Mouse (Mus musculus) kidney, postnatal 0 days (tissue): ENCODE measurements around the gene Mki67. TPM values are rescaled to one million over a fixed set of nuclear protein-coding genes. Genes with fewer than 3 reads are reported as not detected.
"Not testable (repeated sequence)": the region's sequence is repeated elsewhere in the genome, so short reads cannot be mapped to it uniquely, and the experiment has no call there.

Experiments used
- ATAC-seq: fragments of 200-750 bp; cut with Nextera tagmentation; replicated peaks from 2 replicates; pipeline ENCODE4 v1.8.0; 2017; ENCODE audit warnings: low read depth, moderate number of reproducible peaks, moderate TSS enrichment, moderate library complexity; ENCODE audit not compliant: low FRiP score
- DNase-seq: peaks from one replicate; pipeline ENCODE4 v3.0.0-alpha.2; 2016; ENCODE audit warnings: low spot score
- H3K27ac ChIP-seq: fragments of 300-500 bp; sonication (generic); 2 replicates; pipeline ENCODE4 v1.5.1; 2014; ENCODE audit warnings: mild to moderate bottlenecking
- H3K27me3 ChIP-seq: fragments of 300-500 bp; sonication (generic); 2 replicates; pipeline ENCODE4 v1.6.1; 2014; ENCODE audit warnings: low read length, mixed read lengths; ENCODE audit not compliant: insufficient read depth
- H3K36me3 ChIP-seq: fragments of 300-500 bp; sonication (generic); 2 replicates; pipeline ENCODE4 v1.6.1; 2014; ENCODE audit warnings: low read length, mixed read lengths; ENCODE audit not compliant: insufficient read depth
- H3K4me1 ChIP-seq: fragments of 300-500 bp; sonication (generic); replicated peaks from 2 replicates; pipeline ENCODE4 v1.6.1; 2014; ENCODE audit warnings: antibody characterized with exemption, low read length, mixed read lengths; ENCODE audit not compliant: insufficient read depth
- H3K4me2 ChIP-seq: fragments of 300-500 bp; sonication (generic); 2 replicates; pipeline ENCODE4 v1.6.1; 2014; ENCODE audit warnings: mild to moderate bottlenecking, low read length, moderate library complexity, mixed read lengths
- H3K4me3 ChIP-seq: fragments of 300-500 bp; sonication (generic); replicated peaks from 2 replicates; pipeline ENCODE4 v1.5.1; 2014; ENCODE audit warnings: low read depth, low read length
- H3K9ac ChIP-seq: fragments of 300-500 bp; sonication (generic); 2 replicates; pipeline ENCODE4 v1.6.1; 2014; ENCODE audit warnings: low read depth, low read length
- H3K9me3 ChIP-seq: fragments of 300-500 bp; sonication (generic); replicated peaks from 2 replicates; pipeline ENCODE4 v1.6.1; 2016; ENCODE audit warnings: low read length, inconsistent platforms, mixed read lengths
- CTCF ChIP-seq: IDR thresholded peaks from 2 replicates; pipeline ENCODE4 v1.5.1; 2016; ENCODE audit warnings: antibody characterized with exemption, low read depth, mild to moderate bottlenecking, moderate library complexity
- WGBS: fragments of 180-500 bp; shearing (Covaris S2); extraction: QIAGEN DNeasy Blood & Tissue Kit; methylation state at CpG from one replicate; pipeline ENCODE4 v1.1.7; 2014; 5-methylcytosine and 5-hydroxymethylcytosine counted together
- polyA plus RNA-seq: library from polyadenylated mRNA; unstranded; fragments of >200 nt; fragmentation: Nextera tagmentation; extraction: Ambion mirVana; gene quantifications from 2 replicates; pipeline ENCODE4 v1.2.1, GENCODE M21; 2015

Mki67 gene
- polyA plus RNA-seq, 1 experiment from 2014 or later = 15.4 TPM

DNA sequence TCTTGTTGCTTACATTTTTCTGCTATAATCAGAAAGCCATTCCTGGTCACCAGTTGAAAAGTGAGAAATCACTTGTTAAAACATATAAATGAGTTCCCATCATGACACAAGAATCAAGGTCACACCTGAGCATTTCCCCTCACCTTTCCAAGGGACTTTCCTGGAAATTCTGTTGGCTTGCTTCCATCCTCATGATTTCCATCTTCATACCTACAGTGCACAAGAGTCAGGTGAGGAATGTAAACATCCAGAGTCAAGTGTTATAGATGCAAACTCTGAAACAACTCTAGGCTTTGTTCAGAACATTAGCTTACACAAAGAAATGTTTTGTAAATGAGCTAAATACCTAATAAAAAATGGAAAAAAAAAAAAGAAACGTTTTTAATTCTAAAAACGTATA, 5.5 kb downstream of the Mki67 start:
- no peaks in the 10 kb centered on the region for H3K27me3 ChIP-seq
- H3K9ac ChIP-seq = no peak overlapping the region
- no peak for ATAC-seq
- H3K4me3 ChIP-seq = no peak overlapping the region
- H3K4me2 ChIP-seq = no peak overlapping the region
- no peak overlapping the region for H3K27ac ChIP-seq
- peaks cover 28% of the 10 kb centered on the region for H3K36me3 ChIP-seq
- 72% methylated on average over 2 of the region's 2 CpGs for WGBS
- TF ChIP-seq CTCF = no peak
- no peaks in the 10 kb centered on the region; the same call in 1 of the 2 replicates for H3K4me1 ChIP-seq
- DNase-seq = no peak
- H3K9me3 ChIP-seq = no peaks in the 10 kb centered on the region

DNA sequence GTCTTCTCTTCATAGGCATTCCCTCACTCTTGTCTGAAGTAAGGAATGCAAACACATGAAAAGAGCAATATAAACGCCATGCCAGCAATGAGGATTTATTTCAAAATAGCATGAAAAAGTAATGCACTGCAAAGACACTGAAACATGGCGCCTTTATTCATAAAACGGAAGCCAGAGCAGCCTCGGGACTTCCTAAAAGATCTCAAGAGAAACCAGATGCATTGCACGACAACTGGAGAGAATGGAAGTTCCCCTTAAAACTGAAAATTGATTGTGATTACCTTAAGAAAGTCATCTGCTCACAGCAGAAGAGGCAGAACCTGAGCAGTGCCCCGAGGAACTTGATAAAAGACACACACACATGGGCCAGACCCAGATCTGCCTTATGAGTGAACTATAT, 10.4 kb downstream of the Mki67 start:
- no peak overlapping the region for H3K27ac ChIP-seq
- DNase-seq = no peak
- no peak overlapping the region for H3K4me2 ChIP-seq
- no peaks in the 10 kb centered on the region for H3K4me1 ChIP-seq
- H3K36me3 ChIP-seq = peaks cover 55% of the 10 kb centered on the region
- no peak overlapping the region for H3K9ac ChIP-seq
- TF ChIP-seq CTCF = no peak
- no peaks in the 10 kb centered on the region for H3K27me3 ChIP-seq
- 95% methylated on average over 6 of the region's 6 CpGs for WGBS
- H3K4me3 ChIP-seq = no peak overlapping the region
- no peaks in the 10 kb centered on the region for H3K9me3 ChIP-seq
- no peak for ATAC-seq

DNA sequence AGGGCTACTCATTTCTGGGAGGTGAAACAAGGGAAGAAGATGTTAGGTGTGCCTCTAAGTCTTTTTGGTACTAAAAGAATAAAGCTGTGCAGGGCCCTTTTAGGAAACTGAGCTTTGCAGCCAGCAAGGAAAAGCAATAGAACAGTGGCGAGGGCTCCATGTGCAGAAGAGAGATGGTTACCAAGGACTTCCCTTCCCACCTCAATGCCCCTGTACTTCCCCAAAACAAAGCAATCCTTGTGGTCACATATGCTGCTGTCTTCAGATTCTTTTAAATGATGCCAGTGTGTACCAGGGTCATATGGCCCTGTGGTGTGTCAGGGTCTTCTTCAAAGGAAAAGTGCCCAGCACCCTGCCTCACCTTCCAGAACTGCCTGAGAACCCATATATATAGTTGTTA, 11.1 kb downstream of the Mki67 start:
- H3K9ac ChIP-seq = no peak overlapping the region
- no peaks in the 10 kb centered on the region for H3K9me3 ChIP-seq
- H3K27me3 ChIP-seq = no peaks in the 10 kb centered on the region
- H3K36me3 ChIP-seq = peaks cover 55% of the 10 kb centered on the region
- DNase-seq (no peak), ATAC-seq (no peak)
- H3K4me3 ChIP-seq = no peak overlapping the region
- no peaks in the 10 kb centered on the region for H3K4me1 ChIP-seq
- TF ChIP-seq CTCF = no peak
- no peak overlapping the region for H3K27ac ChIP-seq
- H3K4me2 ChIP-seq = no peak overlapping the region
- WGBS = 94% methylated on average over 1 of the region's 1 CpGs

DNA sequence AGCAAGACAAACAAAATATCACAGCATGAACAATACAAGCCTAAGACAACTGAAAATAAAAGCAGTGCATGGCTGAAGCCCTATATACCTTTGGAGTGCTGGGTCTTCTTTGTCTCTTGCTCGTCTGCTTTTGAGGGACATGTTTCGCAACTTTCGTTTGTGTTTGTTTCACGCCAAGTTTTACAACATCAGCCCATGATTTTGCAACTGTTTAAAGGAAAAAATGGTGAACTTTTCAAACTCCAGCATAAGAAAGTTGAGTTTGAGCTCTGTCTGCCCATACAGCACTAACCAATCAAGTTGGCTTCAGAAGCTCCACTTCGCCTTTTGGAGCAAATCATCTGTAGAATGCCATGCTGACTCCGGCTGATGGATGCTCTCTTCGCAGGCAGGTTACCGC, 11.9 kb downstream of the Mki67 start:
- no peaks in the 10 kb centered on the region for H3K9me3 ChIP-seq
- no peak overlapping the region for H3K27ac ChIP-seq
- no peak for TF ChIP-seq CTCF
- H3K27me3 ChIP-seq = no peaks in the 10 kb centered on the region
- H3K4me2 ChIP-seq = no peak overlapping the region
- WGBS = 97% methylated on average over 8 of the region's 8 CpGs
- H3K9ac ChIP-seq = no peak overlapping the region
- no peak for DNase-seq
- H3K4me1 ChIP-seq = no peaks in the 10 kb centered on the region
- no peak overlapping the region for H3K4me3 ChIP-seq
- no peak for ATAC-seq
- peaks cover 50% of the 10 kb centered on the region for H3K36me3 ChIP-seq

DNA sequence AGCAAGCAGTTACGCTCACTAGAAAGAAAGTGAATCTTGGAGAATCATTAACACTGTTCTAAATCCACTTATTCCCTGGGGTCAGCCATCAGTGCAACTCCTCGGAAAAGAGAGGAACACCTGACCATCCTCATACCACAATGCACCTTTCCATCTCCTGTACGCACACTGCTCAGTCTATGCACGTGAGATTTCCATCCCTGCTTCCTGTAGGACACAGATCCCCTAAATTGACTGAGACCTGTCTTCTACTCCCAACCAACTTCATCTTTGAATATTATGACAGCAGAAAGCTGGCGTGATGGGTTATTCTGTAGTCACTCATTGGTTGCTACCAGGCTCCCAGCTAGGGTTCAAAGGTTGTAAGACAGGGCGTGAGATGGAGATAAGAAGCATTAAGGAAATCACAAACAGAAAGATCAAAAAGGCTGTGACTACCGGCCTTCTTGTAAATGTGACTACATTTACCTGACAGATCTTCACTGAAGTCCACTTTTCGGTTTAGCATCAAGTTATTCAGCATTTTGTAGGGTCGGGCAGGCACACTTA, 12.5 kb downstream of the Mki67 start:
- WGBS = 92% methylated on average over 9 of the region's 9 CpGs

DNA sequence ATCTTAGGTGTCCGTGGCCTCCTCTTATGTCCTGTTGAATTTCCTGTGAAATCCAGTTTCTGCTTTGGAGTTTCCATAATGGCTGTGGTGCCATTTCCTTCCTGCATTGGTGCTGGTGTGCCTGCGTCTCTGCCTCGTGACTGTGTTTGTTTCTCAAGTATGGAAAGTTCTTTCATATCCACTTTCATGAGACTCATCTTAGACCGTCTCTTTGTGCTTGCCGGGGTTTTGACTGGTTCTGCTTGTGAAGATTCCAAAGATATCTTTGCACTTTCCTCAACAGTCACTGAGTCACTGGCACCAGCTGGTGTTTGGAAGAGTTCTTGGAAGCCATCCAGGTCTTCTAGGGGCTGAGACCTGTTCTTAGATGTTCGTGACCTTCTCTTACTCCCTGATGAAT, 16.8 kb downstream of the Mki67 start:
- H3K36me3 ChIP-seq = peaks cover 53% of the 10 kb centered on the region
- not testable (repeated sequence) for H3K9me3 ChIP-seq, DNase-seq, H3K27ac ChIP-seq, ATAC-seq, H3K9ac ChIP-seq, H3K27me3 ChIP-seq, H3K4me1 ChIP-seq, H3K4me2 ChIP-seq, H3K4me3 ChIP-seq
- 75% methylated on average over 6 of the region's 6 CpGs for WGBS

More for the DNA sequence above, 12.5 kb downstream of the Mki67 start:
- H3K9me3 ChIP-seq = no peaks in the 10 kb centered on the region
- ATAC-seq = no peak
- no peak overlapping the region for H3K27ac ChIP-seq
- no peak for TF ChIP-seq CTCF
- no peak for DNase-seq
- no peak overlapping the region for H3K9ac ChIP-seq
- no peak overlapping the region for H3K4me2 ChIP-seq
- H3K36me3 ChIP-seq = peaks cover 47% of the 10 kb centered on the region
- no peak overlapping the region for H3K4me3 ChIP-seq
- H3K4me1 ChIP-seq = no peaks in the 10 kb centered on the region
- no peaks in the 10 kb centered on the region for H3K27me3 ChIP-seq

DNA sequence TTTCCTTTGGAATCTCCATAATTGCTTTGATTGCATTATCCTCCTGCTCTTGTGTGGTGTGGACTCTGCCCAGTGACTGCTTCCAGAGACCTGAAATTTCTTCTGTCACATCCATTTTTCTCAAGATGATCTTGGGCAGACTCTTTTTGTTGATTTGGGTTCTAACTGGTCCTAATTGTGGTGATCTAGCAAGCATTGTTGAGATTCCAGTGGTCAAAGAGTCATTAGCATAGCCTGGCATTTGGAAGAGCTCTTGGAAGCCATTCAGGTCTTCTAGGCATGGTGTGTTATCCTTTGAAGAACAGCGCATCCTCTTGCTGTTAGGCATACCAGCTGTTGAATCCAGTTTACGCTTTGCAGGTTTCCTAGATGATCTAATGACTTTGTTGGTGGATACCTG, 17.8 kb downstream of the Mki67 start:
- TF ChIP-seq CTCF = no peak
- no peak overlapping the region for H3K4me3 ChIP-seq
- no peak for ATAC-seq

DNA sequence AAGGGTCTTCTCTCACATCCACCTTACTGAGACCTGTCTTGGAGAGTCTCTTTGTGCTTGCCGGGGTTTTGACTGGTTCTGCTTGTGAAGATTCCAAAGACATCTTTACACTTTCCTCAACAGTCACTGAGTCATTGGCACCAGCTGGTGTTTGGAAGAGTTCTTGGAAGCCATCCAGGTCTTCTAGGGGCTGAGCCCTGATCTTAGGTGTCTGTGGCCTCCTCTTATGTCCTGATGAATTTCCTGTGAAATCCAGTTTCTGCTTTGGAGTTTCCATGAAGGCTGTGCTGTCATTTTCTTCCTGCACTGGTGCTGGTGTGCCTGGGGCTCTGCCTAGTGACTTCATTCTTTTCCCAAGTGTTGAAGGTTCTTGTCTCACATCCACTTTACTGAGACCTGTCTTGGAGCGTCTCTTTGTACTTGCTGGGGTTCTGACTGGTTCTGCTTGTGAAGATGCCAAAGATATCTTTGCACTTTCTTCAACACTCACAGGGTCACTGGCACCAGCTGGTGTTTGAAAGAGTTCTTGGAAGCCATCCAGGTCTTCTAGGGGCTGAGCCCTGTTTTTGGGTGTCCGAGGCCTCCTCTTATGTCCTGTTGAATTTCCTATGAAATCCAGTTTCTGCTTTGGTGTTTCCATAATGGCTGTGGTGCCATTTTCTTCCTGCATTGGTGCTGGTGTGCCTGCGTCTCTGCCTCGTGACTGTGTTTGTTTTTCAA, 19.0 kb downstream of the Mki67 start:
- not testable (repeated sequence) for H3K4me3 ChIP-seq, H3K4me1 ChIP-seq, ATAC-seq, H3K27me3 ChIP-seq, DNase-seq, H3K9ac ChIP-seq, H3K4me2 ChIP-seq, H3K9me3 ChIP-seq, H3K27ac ChIP-seq
- peaks cover 57% of the 10 kb centered on the region for H3K36me3 ChIP-seq
- 90% methylated on average over 5 of the region's 5 CpGs for WGBS

More for the DNA sequence above, 17.8 kb downstream of the Mki67 start:
- H3K27ac ChIP-seq = no peak overlapping the region
- H3K36me3 ChIP-seq = peaks cover 54% of the 10 kb centered on the region
- no peaks in the 10 kb centered on the region for H3K27me3 ChIP-seq
- no peak overlapping the region for H3K9ac ChIP-seq
- H3K9me3 ChIP-seq = no peaks in the 10 kb centered on the region
- H3K4me2 ChIP-seq = no peak overlapping the region
- H3K4me1 ChIP-seq = no peaks in the 10 kb centered on the region
- 99% methylated on average over 2 of the region's 2 CpGs for WGBS
- no peak for DNase-seq
